Mouse (Mus musculus): ENCODE results near the gene E2f6. TPM values are rescaled to one million over a fixed set of nuclear protein-coding genes. Genes with fewer than 3 reads are reported as not detected.

The E2f6 gene
- total and polyA plus RNA-seq, 3 experiments: 8.0 to 37.1 (median 27.8) TPM

DNA sequence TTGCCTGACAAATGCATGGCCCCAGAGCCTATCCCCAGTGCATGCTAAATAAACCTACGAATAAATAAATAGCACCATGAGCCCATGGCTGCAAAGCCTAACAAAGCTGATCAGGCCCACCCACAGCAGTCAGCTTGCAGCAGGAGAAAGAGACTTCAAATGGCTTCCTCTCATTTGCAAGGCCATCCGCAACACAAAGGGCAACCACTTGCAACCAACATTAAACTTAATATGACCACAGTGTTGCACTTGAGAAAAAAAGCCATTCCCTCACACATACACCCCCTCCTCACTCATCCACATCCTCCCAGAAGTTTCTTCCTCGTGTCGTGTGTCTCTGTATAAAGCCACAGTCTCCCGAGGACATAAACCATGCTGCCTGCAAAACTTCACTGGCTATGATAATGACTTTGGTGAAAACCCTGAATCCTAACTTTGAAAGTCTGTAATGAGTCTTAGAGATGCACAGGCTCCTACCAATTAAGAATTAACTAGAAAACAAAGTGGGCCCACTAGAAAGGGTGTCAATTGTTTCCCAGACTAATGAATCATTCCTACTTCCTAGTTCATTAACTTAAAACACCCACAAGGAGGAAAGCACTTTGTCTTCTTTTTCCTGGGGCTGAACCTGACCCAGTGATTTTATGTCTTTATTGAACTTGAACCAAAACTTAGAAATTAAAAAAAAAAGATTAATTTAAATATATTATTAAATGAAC is 7.4 kb upstream of the E2f6 start:
- peaks cover 19% of the 10 kb centered on the region for H3K27me3 ChIP-seq (ENCODE audit: insufficient read depth, low read length)
- no peaks in the 10 kb centered on the region for H3K9me3 ChIP-seq (replicated peaks)
- no peaks in the 10 kb centered on the region for H3K4me1 ChIP-seq (ENCODE audit: insufficient read depth, low read depth, low read length)
- H3K36me3 ChIP-seq (replicated peaks): no peaks in the 10 kb centered on the region
- no peak overlapping the region for H3K4me3 ChIP-seq (ENCODE audit: low read depth, low read length)
- TF ChIP-seq POLR2AphosphoS5 (IDR thresholded peaks at IDR 0.05; ENCODE audit: insufficient replicate concordance, low read depth, low read length) (no peak), GATA2 (IDR thresholded peaks at IDR 0.05; ENCODE audit: borderline replicate concordance, low read depth, low read length) (no peak), GATA1 (IDR thresholded peaks at IDR 0.05; ENCODE audit: borderline replicate concordance, low read length) (no peak), CTCF (IDR thresholded peaks at IDR 0.05; ENCODE audit: low read depth, low read length) (no peak), TAL1 (conservative IDR thresholded peaks at IDR 0.05; ENCODE audit: low read depth, low read length) (no peak)
- DNase-seq (ENCODE audit: low spot score) (no peak), ATAC-seq (ENCODE audit: extremely low read depth, insufficient number of reproducible peaks, low FRiP score, poor library complexity, severe bottlenecking) (no peak)

DNA sequence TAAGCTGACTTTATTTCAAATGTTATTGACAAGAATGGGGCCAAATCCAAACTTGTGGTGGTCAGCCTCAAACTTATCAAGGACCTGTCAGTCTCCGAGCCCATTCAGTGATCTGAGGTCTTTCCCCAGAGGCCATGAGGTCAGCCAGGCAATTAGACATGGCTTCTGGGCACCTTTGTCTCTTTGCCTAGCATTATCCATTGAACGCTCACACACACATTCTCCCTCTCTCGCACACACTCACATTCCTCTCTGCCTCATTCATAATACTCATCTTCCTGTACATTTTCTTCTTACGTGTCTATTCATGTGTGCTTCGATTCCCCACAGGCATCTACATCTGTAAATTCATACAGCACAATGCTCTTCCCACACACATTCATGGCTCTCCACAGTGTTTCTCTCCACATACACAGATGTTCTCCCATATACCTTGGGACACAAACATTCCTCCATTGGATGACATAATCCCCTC is 6.8 kb upstream of the E2f6 start:
- no peak for TF ChIP-seq TAL1 (conservative IDR thresholded peaks at IDR 0.05; ENCODE audit: low read depth, low read length)
- ATAC-seq (ENCODE audit: extremely low read depth, insufficient number of reproducible peaks, low FRiP score, poor library complexity, severe bottlenecking) (no peak), DNase-seq (ENCODE audit: low spot score) (no peak)
- no peaks in the 10 kb centered on the region for H3K9me3 ChIP-seq (replicated peaks)
- H3K4me1 ChIP-seq (ENCODE audit: insufficient read depth, low read depth, low read length): no peaks in the 10 kb centered on the region
- H3K27me3 ChIP-seq (ENCODE audit: insufficient read depth, low read length): peaks cover 19% of the 10 kb centered on the region
- H3K36me3 ChIP-seq (replicated peaks): no peaks in the 10 kb centered on the region
- no peak overlapping the region for H3K4me3 ChIP-seq (ENCODE audit: low read depth, low read length)

DNA sequence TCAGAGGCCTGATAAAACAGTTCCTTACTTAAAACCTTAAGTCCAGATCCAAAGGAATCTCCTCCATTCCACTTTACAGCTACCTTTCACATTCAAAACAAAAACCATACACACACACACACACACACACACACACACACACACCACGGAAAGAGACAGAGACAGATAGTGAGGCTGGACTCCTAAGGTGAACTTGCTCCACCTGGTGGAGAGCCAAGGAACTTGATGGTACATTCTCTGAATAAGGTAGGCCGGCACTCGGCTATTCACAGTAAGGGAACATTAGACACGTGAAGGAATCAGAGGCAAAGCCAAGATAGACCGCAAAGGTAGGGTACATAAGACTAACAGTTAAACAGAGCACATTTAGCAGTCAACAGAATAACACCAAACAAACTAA is 5.3 kb upstream of the E2f6 start:
- no peaks in the 10 kb centered on the region for H3K36me3 ChIP-seq (replicated peaks)
- peak; percentile 8 for DNase-seq (ENCODE audit: low spot score)
- peak; percentile 72; the same call in 1 of the 2 replicates for ATAC-seq (ENCODE audit: extremely low read depth, insufficient number of reproducible peaks, low FRiP score, poor library complexity, severe bottlenecking)
- no peak overlapping the region for H3K4me3 ChIP-seq (ENCODE audit: low read depth, low read length)
- peaks cover 17% of the 10 kb centered on the region for H3K27me3 ChIP-seq (ENCODE audit: insufficient read depth, low read length)
- peaks cover 1% of the 10 kb centered on the region; the same call in 1 of the 2 replicates for H3K4me1 ChIP-seq (ENCODE audit: insufficient read depth, low read depth, low read length)
- TF ChIP-seq TAL1 (conservative IDR thresholded peaks at IDR 0.05; ENCODE audit: low read depth, low read length): no peak
- no peak for TF ChIP-seq POLR2AphosphoS5 (IDR thresholded peaks at IDR 0.05; ENCODE audit: insufficient replicate concordance, low read depth, low read length)
- peak; percentile 58 for TF ChIP-seq CTCF (IDR thresholded peaks at IDR 0.05; ENCODE audit: low read depth, low read length)
- no peak for TF ChIP-seq GATA1 (IDR thresholded peaks at IDR 0.05; ENCODE audit: borderline replicate concordance, low read length)
- TF ChIP-seq GATA2 (IDR thresholded peaks at IDR 0.05; ENCODE audit: borderline replicate concordance, low read depth, low read length): no peak
- H3K9me3 ChIP-seq (replicated peaks): no peaks in the 10 kb centered on the region

DNA sequence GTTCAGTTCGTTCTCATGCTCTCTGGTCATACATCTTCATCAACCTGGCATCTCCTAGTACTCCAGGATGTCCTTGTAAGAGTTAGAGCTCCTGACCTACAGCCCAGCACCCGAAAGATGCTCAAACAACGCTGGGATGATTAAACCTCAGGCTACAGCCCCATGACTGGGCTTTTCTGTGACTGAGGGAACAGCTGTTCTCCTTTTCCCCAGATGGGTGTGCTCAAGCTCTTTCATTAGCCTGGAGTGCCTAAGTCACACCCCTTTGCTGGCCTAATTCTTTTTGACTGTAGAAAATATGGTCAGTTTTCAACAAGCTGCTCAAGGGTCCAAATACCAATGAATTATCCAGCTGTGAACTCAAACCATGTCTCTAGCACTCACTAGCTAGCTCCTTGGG is 2.7 kb upstream of the E2f6 start:
- peaks cover 14% of the 10 kb centered on the region for H3K27me3 ChIP-seq (ENCODE audit: insufficient read depth, low read length)
- TF ChIP-seq GATA2 (IDR thresholded peaks at IDR 0.05; ENCODE audit: borderline replicate concordance, low read depth, low read length): no peak
- TF ChIP-seq POLR2AphosphoS5 (IDR thresholded peaks at IDR 0.05; ENCODE audit: insufficient replicate concordance, low read depth, low read length): no peak
- no peak for TF ChIP-seq GATA1 (IDR thresholded peaks at IDR 0.05; ENCODE audit: borderline replicate concordance, low read length)
- TF ChIP-seq CTCF (IDR thresholded peaks at IDR 0.05; ENCODE audit: low read depth, low read length): no peak
- no peak for TF ChIP-seq TAL1 (conservative IDR thresholded peaks at IDR 0.05; ENCODE audit: low read depth, low read length)
- DNase-seq (ENCODE audit: low spot score) (no peak), ATAC-seq (ENCODE audit: extremely low read depth, insufficient number of reproducible peaks, low FRiP score, poor library complexity, severe bottlenecking) (peak; percentile 36; the same call in 1 of the 2 replicates)
- no peak overlapping the region for H3K4me3 ChIP-seq (ENCODE audit: low read depth, low read length)
- peaks cover 20% of the 10 kb centered on the region for H3K4me1 ChIP-seq (ENCODE audit: insufficient read depth, low read depth, low read length)
- H3K36me3 ChIP-seq (replicated peaks): peaks cover 3% of the 10 kb centered on the region
- no peaks in the 10 kb centered on the region for H3K9me3 ChIP-seq (replicated peaks)

DNA sequence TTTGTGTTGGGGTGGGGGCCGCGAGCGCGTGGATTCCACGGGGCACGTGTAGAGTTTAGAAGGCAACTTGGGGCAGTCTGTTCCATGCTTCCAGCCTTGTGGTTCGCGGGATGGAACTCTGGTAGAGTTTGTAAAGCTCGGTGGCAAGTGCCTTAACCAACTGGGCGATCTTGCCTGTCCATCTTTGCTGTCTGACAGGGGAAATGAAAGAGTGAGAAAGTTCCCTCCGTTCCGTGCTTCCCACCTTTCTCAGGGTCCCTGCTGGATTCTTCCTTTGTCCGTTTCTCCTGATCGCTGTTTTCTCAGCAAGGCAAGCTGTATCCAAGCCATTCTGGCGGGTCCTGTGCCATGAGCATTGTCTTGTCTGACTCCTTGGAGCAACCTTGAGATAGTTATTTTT is 714 bp downstream of the E2f6 start:
- DNase-seq (ENCODE audit: low spot score) (no peak), ATAC-seq (ENCODE audit: extremely low read depth, insufficient number of reproducible peaks, low FRiP score, poor library complexity, severe bottlenecking) (0 out of 2 replicates have a peak, but pooled peaks have one; percentile 18)
- TF ChIP-seq CTCF (IDR thresholded peaks at IDR 0.05; ENCODE audit: low read depth, low read length): no peak
- TF ChIP-seq GATA1 (IDR thresholded peaks at IDR 0.05; ENCODE audit: borderline replicate concordance, low read length): no peak
- no peak for TF ChIP-seq GATA2 (IDR thresholded peaks at IDR 0.05; ENCODE audit: borderline replicate concordance, low read depth, low read length)
- no peak for TF ChIP-seq TAL1 (conservative IDR thresholded peaks at IDR 0.05; ENCODE audit: low read depth, low read length)
- no peak for TF ChIP-seq POLR2AphosphoS5 (IDR thresholded peaks at IDR 0.05; ENCODE audit: insufficient replicate concordance, low read depth, low read length)
- Histone ChIP-seq H3K9me3 (replicated peaks) (no peaks in the 10 kb centered on the region), H3K4me1 (ENCODE audit: insufficient read depth, low read depth, low read length) (peaks cover 22% of the 10 kb centered on the region), H3K4me3 (ENCODE audit: low read depth, low read length) (peak overlapping the region; percentile 76), H3K36me3 (replicated peaks) (peaks cover 35% of the 10 kb centered on the region), H3K27me3 (ENCODE audit: insufficient read depth, low read length) (peaks cover 12% of the 10 kb centered on the region)

DNA sequence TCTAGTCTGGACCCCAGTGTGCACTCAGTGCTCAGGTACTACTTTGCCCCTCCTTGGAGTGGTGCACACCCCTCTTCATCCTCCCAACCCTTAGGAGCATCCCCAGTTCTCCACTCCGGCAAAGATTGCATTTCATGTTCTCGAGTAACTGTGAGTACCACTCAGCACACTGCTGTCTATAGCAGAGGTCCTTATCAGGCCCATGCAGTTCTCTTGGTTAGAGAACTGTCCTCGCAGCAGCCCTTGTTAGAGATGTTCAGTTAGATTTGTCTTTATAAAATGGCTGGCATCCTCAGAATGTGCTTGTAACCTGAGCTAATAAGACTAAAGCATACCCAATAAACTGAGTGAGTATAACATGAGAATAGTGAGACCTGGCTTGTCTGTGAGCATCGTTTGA is 6.4 kb downstream of the E2f6 start:
- DNase-seq (ENCODE audit: low spot score): no peak

More for the DNA sequence above, 6.4 kb downstream of the E2f6 start:
- Histone ChIP-seq H3K9me3 (replicated peaks) (no peaks in the 10 kb centered on the region), H3K4me3 (ENCODE audit: low read depth, low read length) (no peak overlapping the region), H3K4me1 (ENCODE audit: insufficient read depth, low read depth, low read length) (peaks cover 7% of the 10 kb centered on the region; the same call in 1 of the 2 replicates), H3K27me3 (ENCODE audit: insufficient read depth, low read length) (no peaks in the 10 kb centered on the region), H3K36me3 (replicated peaks) (peaks cover 84% of the 10 kb centered on the region)
- no peak for TF ChIP-seq CTCF (IDR thresholded peaks at IDR 0.05; ENCODE audit: low read depth, low read length)
- no peak for TF ChIP-seq GATA1 (IDR thresholded peaks at IDR 0.05; ENCODE audit: borderline replicate concordance, low read length)
- no peak for TF ChIP-seq POLR2AphosphoS5 (IDR thresholded peaks at IDR 0.05; ENCODE audit: insufficient replicate concordance, low read depth, low read length)
- no peak for TF ChIP-seq TAL1 (conservative IDR thresholded peaks at IDR 0.05; ENCODE audit: low read depth, low read length)
- no peak for TF ChIP-seq GATA2 (IDR thresholded peaks at IDR 0.05; ENCODE audit: borderline replicate concordance, low read depth, low read length)
- no peak for ATAC-seq (ENCODE audit: extremely low read depth, insufficient number of reproducible peaks, low FRiP score, poor library complexity, severe bottlenecking)

All from G1E (cell line).